Comparison of ENCODE assay signal across 10 mouse cellular contexts in genomic region chr11:89299784-89300775, GRCm38 (mm10). TPM values are rescaled to one million over a fixed set of nuclear protein-coding genes. Genes with fewer than 3 reads are reported as not detected.
A peak's percentile ranks its signal among the peaks of the same experiment; 100 is the strongest.
DNase-seq lines count a peak whose midpoint lies in the region; ATAC-seq and TF ChIP-seq lines count a peak whose summit lies in the region.
"Had no signal": no experiment of that assay in that cellular context is flagged by ENCODE, and none has a peak within 500 bp of the region (broad histone marks: within the 10 kb centered on the region; RNA-seq: fewer than 3 reads in every experiment).

No protein-coding gene starts in this region.

- H3K36me3 ChIP-seq in heart, embryonic 12.5 days: no peaks in the 10 kb centered on the region
- H3K36me3 ChIP-seq in hindbrain, embryonic 14.5 days (replicated peaks; ENCODE audit: control insufficient read depth, insufficient read depth): no peaks in the 10 kb centered on the region
- no peaks in the 10 kb centered on the region for H3K36me3 ChIP-seq in myocyte (ENCODE audit: control insufficient read depth, insufficient read depth)

- H3K4me1 ChIP-seq in heart, embryonic 12.5 days (replicated peaks): peaks cover 31% of the 10 kb centered on the region
- peaks cover 18% of the 10 kb centered on the region for H3K4me1 ChIP-seq in hindbrain, embryonic 14.5 days (replicated peaks; ENCODE audit: control insufficient read depth, insufficient read depth, low read length)

- peak overlapping the region; percentile 50 for H3K4me3 ChIP-seq in heart, embryonic 12.5 days
- H3K4me3 ChIP-seq in hindbrain, embryonic 14.5 days (replicated peaks; ENCODE audit: low read length): peak overlapping the region; percentile 41
- peak overlapping the region; percentile 24 for H3K4me3 ChIP-seq in myocyte

- H3ac ChIP-seq in myocyte (ENCODE audit: control insufficient read depth, insufficient read length): no peak overlapping the region

- H3K9ac ChIP-seq in heart, embryonic 12.5 days: peak overlapping the region; percentile 47; the same call in 1 of the 2 replicates
- H3K9ac ChIP-seq in hindbrain, embryonic 14.5 days: peak overlapping the region; percentile 49

- TF ChIP-seq POLR2A in myocyte (IDR thresholded peaks at IDR 0.05; ENCODE audit: insufficient read length, low read depth): no peak

- no peaks in the 10 kb centered on the region for H3K9me3 ChIP-seq in heart, embryonic 12.5 days (replicated peaks)
- no peaks in the 10 kb centered on the region for H3K9me3 ChIP-seq in hindbrain, embryonic 14.5 days (ENCODE audit: control insufficient read depth, low read length)

- DNase-seq in heart, postnatal 14 days: no peak
- peak; percentile 63 for DNase-seq in embryo, embryonic 10.5 days (ENCODE audit: low spot score)
- no peak for DNase-seq in hindbrain, embryonic 14.5 days (ENCODE audit: low spot score)
- DNase-seq in gastrocnemius, adult 18-20 months (ENCODE audit: low spot score): no peak
- no peak for DNase-seq in left cerebral cortex, postnatal 10 days (ENCODE audit: extremely low spot score in 1 of 2, low spot score in 2 of 2)
- DNase-seq: gastrocnemius, postnatal 10 days; lung, adult 2 months had no signal

- H3K27me3 ChIP-seq in heart, embryonic 12.5 days (replicated peaks): peaks cover 16% of the 10 kb centered on the region; the same call in 1 of the 2 replicates
- no peaks in the 10 kb centered on the region; the same call in 1 of the 2 replicates for H3K27me3 ChIP-seq in hindbrain, embryonic 14.5 days (ENCODE audit: control insufficient read depth, insufficient read depth, low read length)
- H3K27me3 ChIP-seq in myocyte (ENCODE audit: control insufficient read depth, insufficient read depth, insufficient read length): no peaks in the 10 kb centered on the region

- H3K4me2 ChIP-seq in heart, embryonic 12.5 days: peak overlapping the region; percentile 86
- H3K4me2 ChIP-seq in hindbrain, embryonic 14.5 days (replicated peaks): peak overlapping the region; percentile 93
- peak overlapping the region; percentile 56 for H3K4me2 ChIP-seq in myocyte (ENCODE audit: low read depth)

- 2% methylated on average over 26 of the region's 26 CpGs for WGBS in heart, embryonic 12.5 days
- WGBS in hindbrain, embryonic 14.5 days: under 1% methylated on average over 26 of the region's 26 CpGs

- ATAC-seq in heart, embryonic 12.5 days (ENCODE audit: insufficient number of reproducible peaks, low FRiP score): no peak
- ATAC-seq in hindbrain, embryonic 14.5 days (ENCODE audit: low FRiP score): no peak
- ATAC-seq in CD4-positive, CD25-positive, alpha-beta regulatory T cell, adult 4 months: no peak

- peak overlapping the region; percentile 74; the same call in 1 of the 2 replicates for H3K27ac ChIP-seq in heart, embryonic 12.5 days (ENCODE audit: poor library complexity, severe bottlenecking)
- no peak overlapping the region for H3K27ac ChIP-seq in hindbrain, embryonic 14.5 days

- H3K79me2 ChIP-seq in myocyte (ENCODE audit: control insufficient read depth, insufficient read depth): no peaks in the 10 kb centered on the region

- intact Hi-C loops in heart, postnatal 14 days (cut with DNase I): loop anchor here (5.0 kb wide), 1 partner anchor 313 kb away; no protein-coding TSS in a partner anchor
- intact Hi-C loops in left cerebral cortex, postnatal 10 days (cut with DNase I): loop anchor here (5.0 to 10.0 kb wide), 4 partner anchors 58 to 625 kb away; no protein-coding TSS in a partner anchor

TF ChIP-seq in myocyte, 11 proteins besides CTCF, POLR2A, EP300 and RAD21:
- TF ChIP-seq CEBPB (IDR thresholded peaks at IDR 0.05; ENCODE audit: insufficient read depth, poor library complexity, severe bottlenecking) (no peak), POLR2AphosphoS2 (IDR thresholded peaks at IDR 0.05; ENCODE audit: insufficient read length, low read depth) (no peak), TCF12 (IDR thresholded peaks at IDR 0.05; ENCODE audit: insufficient read depth, poor library complexity, severe bottlenecking) (no peak), E2F4 (IDR thresholded peaks at IDR 0.05; ENCODE audit: insufficient read depth) (no peak), USF1 (IDR thresholded peaks at IDR 0.05; ENCODE audit: low read depth) (no peak), TCF3 (IDR thresholded peaks at IDR 0.05; ENCODE audit: insufficient read length, low read depth) (no peak), REST (IDR thresholded peaks at IDR 0.05; ENCODE audit: insufficient read depth, insufficient read length) (no peak), MYOG (IDR thresholded peaks at IDR 0.05; ENCODE audit: control insufficient read depth in 1 of 3, insufficient read depth in 1 of 3, insufficient read length in 2 of 3, low read depth in 2 of 3) (no peak), SRF (IDR thresholded peaks at IDR 0.05; ENCODE audit: control insufficient read depth, insufficient read length, low read depth) (no peak), MAX (IDR thresholded peaks at IDR 0.05; ENCODE audit: low read depth) (no peak), MYOD1 (IDR thresholded peaks at IDR 0.05; ENCODE audit: control insufficient read depth in 1 of 3, insufficient read length in 2 of 3, low read depth in 2 of 3) (no peak)
TF ChIP-seq in myocyte: peak in this region for 0.

RNA-seq across cellular contexts. Expression of gene Nog, which starts 2.1 kb away (rescaled TPM):
- polyA plus RNA-seq in heart, embryonic 12.5 days (2016; fragmentation: Nextera tagmentation; extraction: Ambion mirVana): 1.1 and 1.7 TPM in 2 replicates
- under 1 TPM; 0.24 to 0.31 TPM for total RNA-seq in heart, postnatal 14 days (2021)
- polyA plus RNA-seq in hindbrain, embryonic 14.5 days (2014; fragmentation: Nextera tagmentation; extraction: Ambion mirVana): 4.0 and 6.1 TPM in 2 replicates
- polyA plus RNA-seq in myocyte (2012; fragmentation: generic; extraction: Trizol): 3.7 TPM
- polyA plus RNA-seq in CD4-positive, CD25-positive, alpha-beta regulatory T cell, adult 4 months (2017; shearing (Covaris generic)): not detected
- 1 to 10 TPM; 1.9 to 2.6 TPM for total RNA-seq in gastrocnemius, adult 18-20 months (2021)
- total RNA-seq in left cerebral cortex, postnatal 10 days (2021): 10 to 100 TPM; 13.0 to 13.7 TPM
